Mouse (Mus musculus) heart, embryonic 11.5 days (tissue): ENCODE data around the gene Pzp. TPM values are rescaled to one million over a fixed set of nuclear protein-coding genes. Genes with fewer than 3 reads are reported as not detected.

Experiments
- ATAC-seq: fragments of 200-750 bp; cut with Nextera tagmentation; replicated peaks from 2 replicates; pipeline ENCODE4 v1.8.0; 2017; ENCODE audit warnings: moderate library complexity; ENCODE audit not compliant: insufficient number of reproducible peaks, low FRiP score, low TSS enrichment
- H3K27ac ChIP-seq: fragments of 300-500 bp; sonication (generic); 2 replicates; pipeline ENCODE4 v1.5.1; 2014; ENCODE audit warnings: mild to moderate bottlenecking, low read depth, low read length
- H3K27me3 ChIP-seq: fragments of 300-500 bp; sonication (generic); 2 replicates; pipeline ENCODE4 v1.6.1; 2014; ENCODE audit warnings: mild to moderate bottlenecking, low read length, mixed read lengths; ENCODE audit not compliant: control insufficient read depth, insufficient read depth
- H3K36me3 ChIP-seq: fragments of 300-500 bp; sonication (generic); 2 replicates; pipeline ENCODE4 v1.6.1; 2014; ENCODE audit warnings: mild to moderate bottlenecking, low read length, moderate library complexity, mixed read lengths; ENCODE audit not compliant: control insufficient read depth, insufficient read depth
- H3K4me1 ChIP-seq: fragments of 300-500 bp; sonication (generic); 2 replicates; pipeline ENCODE4 v1.6.1; 2014; ENCODE audit warnings: low read length; ENCODE audit not compliant: control insufficient read depth, insufficient read depth
- H3K4me2 ChIP-seq: fragments of 300-500 bp; sonication (generic); 2 replicates; pipeline ENCODE4 v1.6.1; 2014; ENCODE audit warnings: mild to moderate bottlenecking, moderate library complexity
- H3K4me3 ChIP-seq: fragments of 300-500 bp; sonication (generic); 2 replicates; pipeline ENCODE4 v1.5.1; 2014; ENCODE audit warnings: low read depth, low read length
- H3K9ac ChIP-seq: fragments of 300-500 bp; sonication (generic); 2 replicates; pipeline ENCODE4 v1.6.1; 2014; ENCODE audit warnings: mild to moderate bottlenecking, low read depth, low read length, moderate library complexity
- H3K9me3 ChIP-seq: fragments of 300-500 bp; sonication (generic); replicated peaks from 2 replicates; pipeline ENCODE4 v1.6.1; 2016; ENCODE audit warnings: low read length; ENCODE audit not compliant: control insufficient read depth
- WGBS: fragments of 180-500 bp; shearing (Covaris S2); extraction: QIAGEN DNeasy Blood & Tissue Kit; methylation state at CpG from one replicate; pipeline ENCODE4 v1.1.7; 2014; ENCODE audit not compliant: insufficient replicate concordance; 5-methylcytosine and 5-hydroxymethylcytosine counted together
- polyA plus RNA-seq: library from polyadenylated mRNA; unstranded; fragments of >200 nt; fragmentation: Nextera tagmentation; extraction: Ambion mirVana; gene quantifications from 2 replicates; pipeline ENCODE4 v1.2.1, GENCODE M21; 2014

Pzp gene
- 0.24 and 1.1 TPM in 2 replicates for polyA plus RNA-seq

DNA sequence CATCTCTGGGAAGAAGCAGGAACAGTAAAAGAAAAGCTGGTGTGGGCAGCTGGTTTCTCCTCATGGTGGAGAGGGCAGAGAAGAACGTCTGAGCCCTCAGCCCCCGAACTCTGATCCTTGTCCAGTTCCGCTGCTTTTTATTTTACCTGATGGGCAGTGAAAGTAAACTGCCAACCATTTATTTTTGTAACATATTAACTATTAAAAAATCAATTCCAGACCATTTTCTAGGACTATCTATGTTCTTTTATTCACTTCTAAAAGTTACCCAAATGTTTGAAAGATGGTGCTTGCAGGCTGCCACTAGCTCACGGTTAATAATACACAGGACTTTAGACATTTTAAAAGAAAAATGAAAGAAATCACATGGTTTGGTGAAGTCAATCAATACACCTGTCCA is at the start of gene Pzp:
Pzp (minus strand) TSS at position 120 of the 400 bp plus-strand sequence.
- 81% methylated on average over 4 of the region's 4 CpGs for WGBS
- H3K27me3 ChIP-seq = no peaks in the 10 kb centered on the region
- H3K9ac ChIP-seq = no peak within 1 kb of the TSS
- no peak within 1 kb of the TSS for H3K4me3 ChIP-seq
- peaks cover 2% of the 10 kb centered on the region; the same call in 1 of the 2 replicates for H3K4me1 ChIP-seq
- no peaks in the 10 kb centered on the region for H3K9me3 ChIP-seq
- H3K36me3 ChIP-seq = no peaks in the 10 kb centered on the region
- ATAC-seq = no peak
- H3K27ac ChIP-seq = no peak within 1 kb of the TSS
- H3K4me2 ChIP-seq = no peak within 1 kb of the TSS

DNA sequence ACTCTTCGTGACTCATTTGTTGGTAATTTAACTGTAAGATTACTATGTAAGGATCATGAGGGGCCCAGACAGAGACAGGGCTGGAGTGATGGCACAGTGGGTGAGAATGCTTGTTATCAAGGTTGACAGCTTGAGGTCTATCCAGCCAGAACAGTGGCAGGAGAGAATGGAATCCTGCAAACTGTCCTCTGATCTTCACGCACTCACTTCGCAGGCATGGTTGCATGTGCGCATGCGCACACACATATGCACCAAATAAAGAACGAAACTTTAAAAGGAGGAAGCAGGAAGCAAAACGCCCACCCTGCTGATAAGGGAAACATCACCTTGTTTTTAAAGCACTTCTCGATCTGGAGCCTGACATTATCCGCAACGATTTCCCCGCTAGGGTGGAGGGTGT is 40.1 kb upstream of the Pzp start:
- H3K9me3 ChIP-seq = no peaks in the 10 kb centered on the region
- no peak overlapping the region for H3K27ac ChIP-seq
- no peak for ATAC-seq
- no peaks in the 10 kb centered on the region for H3K36me3 ChIP-seq
- H3K4me3 ChIP-seq = no peak overlapping the region
- H3K4me2 ChIP-seq = no peak overlapping the region
- H3K27me3 ChIP-seq = no peaks in the 10 kb centered on the region
- H3K9ac ChIP-seq = no peak overlapping the region
- WGBS = 79% methylated on average over 11 of the region's 11 CpGs
- no peaks in the 10 kb centered on the region for H3K4me1 ChIP-seq

DNA sequence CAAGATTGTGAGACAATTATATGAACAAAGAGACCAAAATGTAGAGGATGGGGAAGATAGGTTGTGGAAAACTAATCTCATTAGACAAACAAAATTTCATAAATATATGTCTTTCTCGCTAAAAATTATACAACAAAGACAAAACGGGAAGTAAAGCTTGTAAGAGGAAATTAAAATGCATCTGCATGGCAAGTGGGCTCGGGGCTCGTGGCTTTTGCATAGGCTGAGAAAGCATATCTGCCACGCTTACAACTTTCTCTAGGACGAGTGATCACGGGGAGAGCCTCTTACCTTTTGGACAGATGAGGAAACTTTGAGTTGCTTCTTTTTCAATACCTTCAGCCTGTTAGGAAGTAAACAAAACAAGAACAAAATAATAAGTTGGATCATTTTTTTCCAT is 27.5 kb upstream of the Pzp start:
- H3K36me3 ChIP-seq = no peaks in the 10 kb centered on the region
- no peaks in the 10 kb centered on the region for H3K4me1 ChIP-seq
- no peak overlapping the region for H3K27ac ChIP-seq
- no peak overlapping the region for H3K9ac ChIP-seq
- H3K27me3 ChIP-seq = no peaks in the 10 kb centered on the region
- no peak for ATAC-seq
- H3K4me3 ChIP-seq = no peak overlapping the region
- H3K4me2 ChIP-seq = no peak overlapping the region
- H3K9me3 ChIP-seq = no peaks in the 10 kb centered on the region
- WGBS = 84% methylated on average over 7 of the region's 7 CpGs

DNA sequence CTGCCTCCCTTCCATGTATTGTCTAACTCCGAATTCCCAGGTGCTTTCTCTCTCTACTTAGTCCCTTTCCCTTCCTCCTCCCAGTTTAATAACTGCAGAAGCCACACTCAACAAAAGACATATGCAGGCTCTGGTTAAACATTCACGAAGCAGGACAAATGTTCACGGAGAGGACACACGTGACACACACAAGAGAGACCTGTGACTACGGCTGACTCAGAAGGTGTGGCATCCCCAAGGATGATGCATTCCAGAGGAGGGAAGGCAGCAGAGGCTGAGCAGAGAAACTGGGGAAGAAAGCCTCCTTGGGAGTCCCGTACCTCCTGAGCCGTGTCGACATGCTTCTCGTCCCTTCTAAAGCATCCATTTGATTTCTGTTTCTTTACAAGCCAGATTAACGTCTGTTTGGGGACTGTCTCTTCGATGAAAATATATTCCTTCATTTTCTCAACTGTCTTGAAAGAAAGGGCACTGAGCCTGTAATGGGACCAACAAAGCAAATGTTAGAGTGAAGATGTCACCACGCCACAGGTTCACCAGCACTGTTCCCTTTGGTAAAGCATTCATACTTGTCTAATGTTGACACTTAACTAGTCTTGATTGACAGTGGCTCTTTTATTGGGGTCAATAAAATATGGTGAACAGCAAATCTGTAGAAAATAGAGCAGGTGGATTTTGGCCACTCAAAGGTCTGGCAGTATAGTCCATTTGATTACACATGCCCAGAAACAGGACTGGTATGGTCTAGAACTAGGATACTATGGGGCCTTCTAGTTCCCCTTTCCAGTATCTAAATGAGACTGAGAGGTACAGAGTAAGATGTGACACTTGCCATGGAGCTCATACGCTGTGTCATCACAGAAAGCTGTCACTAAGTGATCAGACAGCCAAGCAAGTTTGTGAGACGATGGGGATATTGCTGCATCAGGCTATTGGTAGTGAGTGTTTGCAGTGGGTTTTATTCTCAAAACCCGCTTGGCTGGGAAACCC is 23.2 kb upstream of the Pzp start:
- H3K4me2 ChIP-seq = no peak overlapping the region
- no peaks in the 10 kb centered on the region for H3K27me3 ChIP-seq
- H3K9ac ChIP-seq = no peak overlapping the region
- H3K9me3 ChIP-seq = no peaks in the 10 kb centered on the region
- 77% methylated on average over 15 of the region's 15 CpGs for WGBS
- no peak overlapping the region for H3K27ac ChIP-seq
- no peak for ATAC-seq
- no peaks in the 10 kb centered on the region for H3K36me3 ChIP-seq
- no peaks in the 10 kb centered on the region for H3K4me1 ChIP-seq
- no peak overlapping the region for H3K4me3 ChIP-seq

DNA sequence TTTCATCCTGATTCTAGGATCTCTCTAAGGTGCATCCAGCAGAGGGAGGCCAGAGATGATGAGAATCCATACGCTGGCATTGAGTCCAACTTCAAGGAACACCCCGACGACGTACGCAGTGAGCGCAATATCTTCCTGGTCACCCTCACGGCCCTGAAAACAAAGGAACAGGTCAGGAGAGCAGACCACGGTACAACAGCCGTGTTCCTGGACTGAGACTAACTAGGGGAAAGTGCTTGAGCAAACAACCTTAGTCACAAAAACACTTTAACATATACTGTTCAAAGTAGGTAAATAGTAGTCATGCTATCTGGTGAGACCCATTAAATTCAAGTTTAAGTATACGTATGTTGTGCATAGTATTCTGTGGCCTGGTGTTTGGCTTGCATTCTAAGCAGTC is 22.0 kb upstream of the Pzp start:
- Histone ChIP-seq H3K9me3 (no peaks in the 10 kb centered on the region), H3K27me3 (no peaks in the 10 kb centered on the region), H3K4me2 (no peak overlapping the region), H3K27ac (no peak overlapping the region), H3K4me1 (no peaks in the 10 kb centered on the region), H3K9ac (no peak overlapping the region), H3K36me3 (no peaks in the 10 kb centered on the region), H3K4me3 (no peak overlapping the region)
- WGBS = 89% methylated on average over 10 of the region's 10 CpGs
- no peak for ATAC-seq

DNA sequence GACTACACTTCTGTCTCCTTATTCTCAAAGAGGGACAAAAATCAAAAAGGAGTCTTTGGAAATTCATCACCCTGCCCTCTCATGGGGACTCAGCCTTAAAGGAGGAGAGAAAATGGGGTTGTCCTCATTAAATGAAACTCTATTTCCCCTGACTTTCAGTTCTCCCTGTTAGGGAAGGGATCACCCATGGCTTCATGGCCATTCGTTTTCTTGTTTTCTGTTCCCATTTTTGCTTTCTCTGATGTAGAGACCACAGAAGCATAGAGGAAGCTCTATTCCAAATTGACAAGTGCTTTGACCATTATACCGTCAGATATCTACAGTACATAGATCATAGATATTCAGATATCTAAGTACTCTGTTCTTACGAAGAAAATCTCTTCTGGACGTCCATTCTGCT is 18.9 kb upstream of the Pzp start:
- WGBS = 70% methylated on average over 4 of the region's 4 CpGs
- Histone ChIP-seq H3K9me3 (no peaks in the 10 kb centered on the region), H3K4me1 (no peaks in the 10 kb centered on the region), H3K9ac (no peak overlapping the region), H3K36me3 (no peaks in the 10 kb centered on the region), H3K4me2 (no peak overlapping the region), H3K27me3 (no peaks in the 10 kb centered on the region), H3K4me3 (no peak overlapping the region), H3K27ac (no peak overlapping the region)
- ATAC-seq = no peak

DNA sequence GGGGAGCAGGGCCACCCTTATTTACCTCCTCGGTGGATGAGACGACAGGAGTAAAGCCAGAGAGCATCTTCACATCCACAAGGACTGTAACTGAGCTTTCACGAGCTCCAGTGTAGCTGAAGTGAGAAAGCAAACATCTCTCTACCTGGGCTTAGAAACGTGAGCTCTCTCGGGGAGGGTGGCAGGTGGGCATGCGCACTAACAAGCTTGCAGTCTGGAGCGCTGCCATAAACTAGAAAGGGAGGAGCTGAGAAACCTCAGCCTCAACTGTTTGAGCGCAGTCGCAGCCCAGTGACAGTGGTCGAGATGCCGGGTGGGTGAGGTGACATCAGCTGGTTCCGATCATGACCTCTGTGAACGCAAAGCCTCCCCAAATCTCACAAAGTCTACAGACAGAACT is 16.7 kb upstream of the Pzp start:
- Histone ChIP-seq H3K4me2 (no peak overlapping the region), H3K36me3 (no peaks in the 10 kb centered on the region), H3K4me3 (no peak overlapping the region), H3K27me3 (no peaks in the 10 kb centered on the region), H3K9ac (no peak overlapping the region), H3K27ac (no peak overlapping the region), H3K4me1 (no peaks in the 10 kb centered on the region), H3K9me3 (no peaks in the 10 kb centered on the region)
- WGBS = 72% methylated on average over 13 of the region's 13 CpGs
- no peak for ATAC-seq

DNA sequence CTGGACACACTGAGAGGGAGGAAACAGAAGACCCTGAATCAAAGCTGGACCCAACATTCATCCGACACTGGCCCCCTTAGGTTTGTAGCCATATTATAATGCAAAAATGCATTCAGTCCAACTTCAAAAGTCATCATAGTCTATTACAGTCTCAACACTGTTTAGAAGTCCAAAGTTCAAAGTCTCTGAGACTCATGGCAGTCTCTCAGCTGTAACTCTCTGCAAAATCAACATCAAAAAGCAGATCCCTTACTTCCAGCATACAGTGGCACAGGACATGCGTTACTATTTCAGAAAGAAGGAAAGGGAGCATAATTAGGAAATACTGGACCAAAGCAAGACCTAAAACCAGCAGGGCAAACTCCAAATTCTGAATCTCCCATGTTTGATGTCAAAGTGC is 8.7 kb upstream of the Pzp start:
- H3K9me3 ChIP-seq = no peaks in the 10 kb centered on the region
- no peak for ATAC-seq
- no peaks in the 10 kb centered on the region for H3K4me1 ChIP-seq
- no peak overlapping the region for H3K4me3 ChIP-seq
- H3K27ac ChIP-seq = no peak overlapping the region
- no peaks in the 10 kb centered on the region for H3K36me3 ChIP-seq
- H3K27me3 ChIP-seq = no peaks in the 10 kb centered on the region
- 86% methylated on average over 2 of the region's 2 CpGs for WGBS
- no peak overlapping the region for H3K4me2 ChIP-seq
- H3K9ac ChIP-seq = no peak overlapping the region

DNA sequence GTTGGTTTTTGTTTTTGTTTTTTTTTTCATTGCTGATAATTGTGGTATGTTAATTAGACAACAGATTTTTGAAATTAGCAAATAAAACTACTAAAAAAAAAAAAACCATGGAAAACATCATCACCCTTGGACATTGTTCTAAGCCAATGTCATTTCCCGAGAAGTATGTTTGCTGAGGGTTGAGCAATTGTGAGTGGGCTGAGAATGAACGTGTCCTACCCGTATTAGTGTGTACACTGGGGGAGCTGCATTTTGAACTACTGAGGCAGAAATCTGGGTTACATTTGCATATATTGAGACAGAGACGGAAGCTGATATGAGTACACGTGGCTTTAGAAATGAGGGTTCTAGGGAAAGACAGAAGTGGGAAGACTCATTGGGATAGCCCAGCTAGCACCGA is 6.8 kb upstream of the Pzp start:
- Histone ChIP-seq H3K4me2 (no peak overlapping the region), H3K4me3 (no peak overlapping the region), H3K9me3 (no peaks in the 10 kb centered on the region), H3K4me1 (no peaks in the 10 kb centered on the region; the same call in 1 of the 2 replicates), H3K27ac (no peak overlapping the region), H3K27me3 (no peaks in the 10 kb centered on the region), H3K9ac (no peak overlapping the region), H3K36me3 (no peaks in the 10 kb centered on the region)
- 82% methylated on average over 6 of the region's 6 CpGs for WGBS
- no peak for ATAC-seq
